In genomic region chr8:120619235-120620180, GRCm38 (mm10) we compare ENCODE assay signal across 9 mouse cellular contexts. TPM values are rescaled to one million over a fixed set of nuclear protein-coding genes. Genes with fewer than 3 reads are reported as not detected.
DNase-seq lines count a peak whose midpoint lies in the region; ATAC-seq and TF ChIP-seq lines count a peak whose summit lies in the region.
"Had no signal": no experiment of that assay in that cellular context is flagged by ENCODE, and none has a peak within 500 bp of the region (broad histone marks: within the 10 kb centered on the region; RNA-seq: fewer than 3 reads in every experiment).

No protein-coding gene starts in this region.

- no peak overlapping the region for H3K9ac ChIP-seq in heart, adult 2 months (ENCODE audit: low read depth, low read length)
- no peak overlapping the region for H3K9ac ChIP-seq in heart, embryonic 11.5 days (ENCODE audit: low read depth, low read length)
- H3K9ac ChIP-seq: hindbrain, embryonic 15.5 days had no signal

- no peaks in the 10 kb centered on the region for H3K4me1 ChIP-seq in heart, adult 2 months (ENCODE audit: control insufficient read depth, insufficient read depth, low read length)
- H3K4me1 ChIP-seq in heart, embryonic 11.5 days (ENCODE audit: control insufficient read depth, insufficient read depth, low read length): peaks cover 38% of the 10 kb centered on the region
- H3K4me1 ChIP-seq in bone marrow macrophage, adult 2 months (ENCODE audit: control insufficient read depth, insufficient read depth, low read length): peaks cover 39% of the 10 kb centered on the region
- no peaks in the 10 kb centered on the region for H3K4me1 ChIP-seq in thymus, adult 2 months (replicated peaks; ENCODE audit: control insufficient read depth, insufficient read depth, low read length)

- H3K4me3 ChIP-seq in heart, adult 2 months: no peak overlapping the region
- H3K4me3 ChIP-seq in heart, embryonic 11.5 days (ENCODE audit: low read depth, low read length): no peak overlapping the region
- H3K4me3 ChIP-seq in bone marrow macrophage, adult 2 months (ENCODE audit: insufficient read depth, low read length): peak overlapping the region; percentile 36
- H3K4me3 ChIP-seq in thymus, adult 2 months (ENCODE audit: control insufficient read depth, insufficient read depth, low read length): no peak overlapping the region
- H3K4me3 ChIP-seq: hindbrain, embryonic 15.5 days had no signal

- ATAC-seq in heart, embryonic 11.5 days (replicated peaks; ENCODE audit: insufficient number of reproducible peaks, low FRiP score, low TSS enrichment): no peak
- ATAC-seq in erythroblast, adult 5-6 weeks (replicated peaks; ENCODE audit: low FRiP score, poor library complexity, severe bottlenecking): no peak

- WGBS in heart, adult 2 months: 54% methylated on average over 11 of the region's 11 CpGs
- WGBS in heart, embryonic 11.5 days (ENCODE audit: insufficient replicate concordance): 69% methylated on average over 11 of the region's 11 CpGs
- 83% methylated on average over 11 of the region's 11 CpGs for WGBS in thymus, adult 2 months

- TF ChIP-seq EP300 in heart, adult 2 months (IDR thresholded peaks at IDR 0.05; ENCODE audit: insufficient read depth, low read depth, low read length): no peak

- H3K27ac ChIP-seq in heart, adult 2 months: peak overlapping the region; percentile 83
- no peak overlapping the region; the same call in 1 of the 2 replicates for H3K27ac ChIP-seq in heart, embryonic 11.5 days (ENCODE audit: low read depth, low read length)
- H3K27ac ChIP-seq in bone marrow macrophage, adult 2 months (ENCODE audit: insufficient read depth, low read depth, low read length): peak overlapping the region; percentile 100
- no peak overlapping the region for H3K27ac ChIP-seq in thymus, adult 2 months (ENCODE audit: control insufficient read depth, insufficient read depth, low read length)
- H3K27ac ChIP-seq: hindbrain, embryonic 15.5 days had no signal

- no peaks in the 10 kb centered on the region for H3K36me3 ChIP-seq in heart, adult 2 months (ENCODE audit: control insufficient read depth, insufficient read depth, low read length)
- no peaks in the 10 kb centered on the region for H3K36me3 ChIP-seq in heart, embryonic 11.5 days (ENCODE audit: control insufficient read depth, insufficient read depth, low read length)
- no peaks in the 10 kb centered on the region for H3K36me3 ChIP-seq in thymus, adult 2 months (ENCODE audit: control insufficient read depth, insufficient read depth, low read length)
- H3K36me3 ChIP-seq: hindbrain, embryonic 15.5 days had no signal

- TF ChIP-seq CTCF in heart, adult 2 months (IDR thresholded peaks at IDR 0.05): no peak
- TF ChIP-seq CTCF in bone marrow macrophage, adult 2 months (IDR thresholded peaks at IDR 0.05; ENCODE audit: low read depth, low read length): no peak
- no peak for TF ChIP-seq CTCF in thymus, adult 2 months (IDR thresholded peaks at IDR 0.05; ENCODE audit: borderline replicate concordance, control insufficient read depth, extremely low read depth, insufficient read depth, low read length, poor library complexity)

- DNase-seq in heart, adult 2 months: peak; percentile 41 to 68
- peak; percentile 36 to 53 for DNase-seq in heart, postnatal 36 days
- DNase-seq in lung, postnatal 14 days: peak; percentile 30
- DNase-seq in thymus, adult 2 months: no peak
- no peak for DNase-seq in spleen, postnatal 4 days (ENCODE audit: low spot score in 2 of 2)

- H3K27me3 ChIP-seq in heart, adult 2 months (ENCODE audit: control insufficient read depth, insufficient read depth, low read length): no peaks in the 10 kb centered on the region
- no peaks in the 10 kb centered on the region for H3K27me3 ChIP-seq in heart, embryonic 11.5 days (ENCODE audit: control insufficient read depth, insufficient read depth, low read length)
- no peaks in the 10 kb centered on the region for H3K27me3 ChIP-seq in thymus, adult 2 months (ENCODE audit: control insufficient read depth, insufficient read depth, low read length)
- H3K27me3 ChIP-seq: hindbrain, embryonic 15.5 days had no signal

- H3K79me2 ChIP-seq in heart, adult 2 months (replicated peaks; ENCODE audit: control insufficient read depth, insufficient read depth, low read length): no peaks in the 10 kb centered on the region

- intact Hi-C loops in heart, adult 2 months (cut with DNase I): no loop called here
- intact Hi-C loops in heart, postnatal 36 days (cut with DNase I): no loop called here

- H3K4me2 ChIP-seq in heart, embryonic 11.5 days: no peak overlapping the region
- H3K4me2 ChIP-seq: hindbrain, embryonic 15.5 days had no signal

- H3K9me3 ChIP-seq in heart, embryonic 11.5 days (replicated peaks; ENCODE audit: control insufficient read depth, low read length): no peaks in the 10 kb centered on the region
- H3K9me3 ChIP-seq: hindbrain, embryonic 15.5 days had no signal

- no peak for TF ChIP-seq POLR2A in heart, adult 2 months (IDR thresholded peaks at IDR 0.05; ENCODE audit: insufficient read depth, low read depth, low read length)
- TF ChIP-seq POLR2A in bone marrow macrophage, adult 2 months (IDR thresholded peaks at IDR 0.05; ENCODE audit: borderline replicate concordance, low read depth, low read length): no peak
- no peak for TF ChIP-seq POLR2A in thymus, adult 2 months (IDR thresholded peaks at IDR 0.05; ENCODE audit: control insufficient read depth, extremely low read depth, insufficient read depth, low read length, poor library complexity)

RNA-seq across cellular contexts. Expression of gene 1190005I06Rik, which starts 27.9 kb away (rescaled TPM):
- 1 to 10 TPM; 3.9 to 5.3 TPM for total RNA-seq in heart, adult 2 months (2021)
- polyA plus RNA-seq in heart, adult 2 months (2012; rRNA removed): 3.0 and 6.0 TPM in 2 replicates
- polyA plus RNA-seq in heart, embryonic 11.5 days (2014; fragmentation: Nextera tagmentation; extraction: Ambion mirVana): 3.5 and 4.6 TPM in 2 replicates
- 1.1 and 1.6 TPM in 2 replicates for polyA plus RNA-seq in bone marrow macrophage, adult 2 months (2012; ENCODE audit: insufficient read depth, insufficient read length, missing spikeins)
- 1 to 10 TPM; 3.1 to 3.4 TPM for total RNA-seq in heart, postnatal 36 days (2021)
- 5.6 and 6.1 TPM in 2 replicates for polyA plus RNA-seq in thymus, adult 2 months (2012; rRNA removed)
- total RNA-seq in erythroblast, adult 5-6 weeks (2015; ENCODE audit: low replicate concordance): 2.3 TPM in 1 of 2 replicates, not detected in the other
- 5.0 TPM in 1 of 2 replicates, not detected in the other for total RNA-seq in erythroblast, adult 5-6 weeks (2017; ENCODE audit: low replicate concordance)

RNA-seq across cellular contexts. Expression of gene Gins2, which starts 30.4 kb away (rescaled TPM):
- total RNA-seq in heart, adult 2 months (2021): 1 to 10 TPM; 1.1 to 1.5 TPM
- polyA plus RNA-seq in heart, adult 2 months (2012; rRNA removed): 1.3 and 1.4 TPM in 2 replicates
- polyA plus RNA-seq in heart, embryonic 11.5 days (2014; fragmentation: Nextera tagmentation; extraction: Ambion mirVana): 81.8 and 82.7 TPM in 2 replicates
- polyA plus RNA-seq in bone marrow macrophage, adult 2 months (2012; ENCODE audit: insufficient read depth, insufficient read length, missing spikeins): 16.7 and 23.1 TPM in 2 replicates
- 1 to 10 TPM in 1 of 2 experiments, under 1 TPM in 1; 0.86 to 1.7 TPM for total RNA-seq in heart, postnatal 36 days (2021)
- 48.3 and 69.1 TPM in 2 replicates for polyA plus RNA-seq in thymus, adult 2 months (2012; rRNA removed)
- 13.3 and 32.0 TPM in 2 replicates for total RNA-seq in erythroblast, adult 5-6 weeks (2015; ENCODE audit: low replicate concordance)
- 4.3 and 14.3 TPM in 2 replicates for total RNA-seq in erythroblast, adult 5-6 weeks (2017; ENCODE audit: low replicate concordance)

RNA-seq across cellular contexts. Expression of gene Gm27021, which starts 48.4 kb away (rescaled TPM):
- total RNA-seq in heart, adult 2 months (2021): not detected
- not detected in 2 replicates for polyA plus RNA-seq in heart, adult 2 months (2012; rRNA removed)
- polyA plus RNA-seq in heart, embryonic 11.5 days (2014; fragmentation: Nextera tagmentation; extraction: Ambion mirVana): 1.9 and 2.0 TPM in 2 replicates
- not detected in 2 replicates for polyA plus RNA-seq in bone marrow macrophage, adult 2 months (2012; ENCODE audit: insufficient read depth, insufficient read length, missing spikeins)
- total RNA-seq in heart, postnatal 36 days (2021): 1 to 10 TPM in 1 of 2 experiments, not detected in 1; 1.1 TPM
- 1.6 and 4.0 TPM in 2 replicates for polyA plus RNA-seq in thymus, adult 2 months (2012; rRNA removed)
- not detected in 2 replicates for total RNA-seq in erythroblast, adult 5-6 weeks (2015; ENCODE audit: low replicate concordance)
- total RNA-seq in erythroblast, adult 5-6 weeks (2017; ENCODE audit: low replicate concordance): not detected in 2 replicates

RNA-seq across cellular contexts. Expression of gene Cox4i1, which starts 48.5 kb away (rescaled TPM):
- 1,000 to 10,000 TPM; 4,113 to 4,965 TPM for total RNA-seq in heart, adult 2 months (2021)
- polyA plus RNA-seq in heart, adult 2 months (2012; rRNA removed): 4,656 and 4,851 TPM in 2 replicates
- polyA plus RNA-seq in heart, embryonic 11.5 days (2014; fragmentation: Nextera tagmentation; extraction: Ambion mirVana): 1,603 and 1,668 TPM in 2 replicates
- 607 and 651 TPM in 2 replicates for polyA plus RNA-seq in bone marrow macrophage, adult 2 months (2012; ENCODE audit: insufficient read depth, insufficient read length, missing spikeins)
- 1,000 to 10,000 TPM; 4,631 to 4,708 TPM for total RNA-seq in heart, postnatal 36 days (2021)
- 842 and 1,074 TPM in 2 replicates for polyA plus RNA-seq in thymus, adult 2 months (2012; rRNA removed)
- 237 and 289 TPM in 2 replicates for total RNA-seq in erythroblast, adult 5-6 weeks (2015; ENCODE audit: low replicate concordance)
- 101 and 131 TPM in 2 replicates for total RNA-seq in erythroblast, adult 5-6 weeks (2017; ENCODE audit: low replicate concordance)

RNA-seq across cellular contexts. Expression of gene Emc8, which starts 48.9 kb away (rescaled TPM):
- 10 to 100 TPM; 42.2 to 46.3 TPM for total RNA-seq in heart, adult 2 months (2021)
- polyA plus RNA-seq in heart, adult 2 months (2012; rRNA removed): 34.1 and 36.9 TPM in 2 replicates
- polyA plus RNA-seq in heart, embryonic 11.5 days (2014; fragmentation: Nextera tagmentation; extraction: Ambion mirVana): 202 and 221 TPM in 2 replicates
- 56.5 and 61.3 TPM in 2 replicates for polyA plus RNA-seq in bone marrow macrophage, adult 2 months (2012; ENCODE audit: insufficient read depth, insufficient read length, missing spikeins)
- 10 to 100 TPM; 40.2 to 46.2 TPM for total RNA-seq in heart, postnatal 36 days (2021)
- polyA plus RNA-seq in thymus, adult 2 months (2012; rRNA removed): 174 and 175 TPM in 2 replicates
- total RNA-seq in erythroblast, adult 5-6 weeks (2015; ENCODE audit: low replicate concordance): 10.9 and 16.7 TPM in 2 replicates
- total RNA-seq in erythroblast, adult 5-6 weeks (2017; ENCODE audit: low replicate concordance): 1.8 and 33.7 TPM in 2 replicates

Comparison
In these comparisons a context has a peak if more than half of its experiments do, and no peak if none do; other contexts are left out.
1. H3K27ac ChIP-seq: peak in heart, adult 2 months (single experiment) and bone marrow macrophage, adult 2 months (single experiment); none in heart, embryonic 11.5 days (single experiment) and thymus, adult 2 months (single experiment).
2. DNase-seq: peak in heart, adult 2 months (2 of 2), heart, postnatal 36 days (2 of 2) and lung, postnatal 14 days (single experiment); none in thymus, adult 2 months (single experiment) and spleen, postnatal 4 days (0 of 2).